Mouse (Mus musculus) activated CD4-positive, CD25-positive, alpha-beta regulatory T cell, adult 4 months (primary cell): ENCODE results near the gene R3hdm2. TPM values are rescaled to one million over a fixed set of nuclear protein-coding genes. Genes with fewer than 3 reads are reported as not detected.

Source experiments
- polyA plus RNA-seq, 2 experiments: library from polyadenylated mRNA; unstranded; fragments of 100-300 nt; shearing (Covaris generic); gene quantifications; one replicate each; pipeline ENCODE4 v1.2.1; 2017

R3hdm2 gene
- polyA plus RNA-seq, 2 experiments from 2014 or later = 14.4 to 15.0 TPM

Other genes with a start within 250 kb of the R3hdm2 start
- gene B4galnt1, start 215.1 kb upstream of the R3hdm2 start, polyA plus RNA-seq = 100 to 1,000 TPM; 152 to 209 TPM
- 1 to 10 TPM; 2.5 to 2.7 TPM for gene Slc26a10, start 199.7 kb upstream of the R3hdm2 start, polyA plus RNA-seq
- gene Arhgef25, start 190.2 kb upstream of the R3hdm2 start, polyA plus RNA-seq = not detected
- 10 to 100 TPM; 40.6 to 42.9 TPM for gene Dtx3, start 184.6 kb upstream of the R3hdm2 start, polyA plus RNA-seq
- 10 to 100 TPM; 24.2 to 27.8 TPM for gene Pip4k2c, start 168.7 kb upstream of the R3hdm2 start, polyA plus RNA-seq
- under 1 TPM; 0.18 to 0.70 TPM for gene Kif5a, start 117.0 kb upstream of the R3hdm2 start, polyA plus RNA-seq
- 10 to 100 TPM; 55.4 to 60.6 TPM for gene Dctn2, start 114.0 kb upstream of the R3hdm2 start, polyA plus RNA-seq
- gene Mbd6, start 91.3 kb upstream of the R3hdm2 start, polyA plus RNA-seq = 10 to 100 TPM in 1 of 2 experiments, 1 to 10 TPM in 1; 4.0 to 10.6 TPM
- 10 to 100 TPM; 21.6 to 21.9 TPM for gene Mars, start 68.5 kb upstream of the R3hdm2 start, polyA plus RNA-seq
- gene Arhgap9, start 58.4 kb upstream of the R3hdm2 start, polyA plus RNA-seq = 100 to 1,000 TPM; 125 TPM
- under 1 TPM; 0.15 to 0.75 TPM for gene Gli1, start 38.4 kb upstream of the R3hdm2 start, polyA plus RNA-seq
- under 1 TPM in 1 of 2 experiments, not detected in 1; 0.07 TPM for gene Inhbe, start 25.9 kb upstream of the R3hdm2 start, polyA plus RNA-seq
- gene Inhbc, start 9.9 kb upstream of the R3hdm2 start, polyA plus RNA-seq = not detected
- gene Stac3, start 121.4 kb downstream of the R3hdm2 start, polyA plus RNA-seq = under 1 TPM in 1 of 2 experiments, not detected in 1; 0.92 TPM
- gene Ndufa4l2, start 134.6 kb downstream of the R3hdm2 start, polyA plus RNA-seq = not detected
- 10 to 100 TPM; 34.2 to 50.7 TPM for gene Shmt2, start 142.1 kb downstream of the R3hdm2 start, polyA plus RNA-seq
- gene Nxph4, start 154.2 kb downstream of the R3hdm2 start, polyA plus RNA-seq = not detected
- gene Lrp1, start 240.8 kb downstream of the R3hdm2 start, polyA plus RNA-seq = under 1 TPM in 1 of 2 experiments, not detected in 1; 0.57 TPM